Mouse (Mus musculus): Measurements from ENCODE around the gene Atp6v1a.

DNA sequence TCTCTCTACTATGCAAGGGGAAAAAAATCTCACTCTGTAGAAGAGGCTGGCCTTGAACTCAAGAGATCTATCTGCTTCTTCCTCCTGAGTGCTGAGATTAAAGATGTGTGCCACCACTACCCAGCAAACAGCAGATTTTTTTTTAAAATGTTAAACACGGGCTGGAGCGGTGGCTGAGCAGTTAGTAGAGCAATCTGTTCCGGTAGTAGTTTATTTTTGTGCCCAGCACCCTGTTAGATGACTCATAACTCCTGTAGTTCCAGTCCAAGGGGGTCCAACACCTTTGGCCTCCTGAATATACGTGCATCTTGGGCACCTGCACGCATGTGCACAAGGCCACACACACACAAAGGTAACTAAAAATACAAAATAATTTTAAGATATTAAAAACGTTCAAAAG is 16.9 kb downstream of the Atp6v1a start:
- TF ChIP-seq CTCF (IDR thresholded peaks at IDR 0.05; ENCODE audit: extremely low read depth, insufficient read depth, low read length) (no peak), POLR2A (IDR thresholded peaks at IDR 0.05; ENCODE audit: extremely low read depth, insufficient read depth, low read length) (no peak)
